Mouse (Mus musculus) intestine, embryonic 15.5 days (tissue): ENCODE results near the gene Lyrm9. TPM values are rescaled to one million over a fixed set of nuclear protein-coding genes. Genes with fewer than 3 reads are reported as not detected.

Source experiments
- polyA plus RNA-seq: library from polyadenylated mRNA; unstranded; fragments of >200 nt; fragmentation: Nextera tagmentation; extraction: Ambion mirVana; gene quantifications from 2 replicates; pipeline ENCODE4 v1.2.1, GENCODE M21; 2015

Lyrm9 gene
- polyA plus RNA-seq, 1 experiment from 2014 or later: 17.9 TPM

Other genes starting within 250 kb of the Lyrm9 start
- gene Nlk, start 129.2 kb upstream of the Lyrm9 start, polyA plus RNA-seq: 9.9 and 10.3 TPM in 2 replicates
- gene Ccnq, start 74.9 kb upstream of the Lyrm9 start, polyA plus RNA-seq: 39.8 and 40.6 TPM in 2 replicates
- gene Nos2, start 94.2 kb downstream of the Lyrm9 start, polyA plus RNA-seq: 1.1 TPM in 2 replicates
- gene Lgals9, start 158.4 kb downstream of the Lyrm9 start, polyA plus RNA-seq: 71.1 and 73.1 TPM in 2 replicates